Mouse (Mus musculus): ENCODE results near the gene Gps2. TPM values are rescaled to one million over a fixed set of nuclear protein-coding genes. Genes with fewer than 3 reads are reported as not detected.

Gps2 gene
- total RNA-seq (2012; rRNA removed) (29.4 and 35.9 TPM in 2 replicates), total RNA-seq (2014; rRNA removed) (25.0 and 27.4 TPM in 2 replicates), polyA plus RNA-seq (2012; ENCODE audit: insufficient read length, low read depth) (69.2 and 73.6 TPM in 2 replicates)

DNA sequence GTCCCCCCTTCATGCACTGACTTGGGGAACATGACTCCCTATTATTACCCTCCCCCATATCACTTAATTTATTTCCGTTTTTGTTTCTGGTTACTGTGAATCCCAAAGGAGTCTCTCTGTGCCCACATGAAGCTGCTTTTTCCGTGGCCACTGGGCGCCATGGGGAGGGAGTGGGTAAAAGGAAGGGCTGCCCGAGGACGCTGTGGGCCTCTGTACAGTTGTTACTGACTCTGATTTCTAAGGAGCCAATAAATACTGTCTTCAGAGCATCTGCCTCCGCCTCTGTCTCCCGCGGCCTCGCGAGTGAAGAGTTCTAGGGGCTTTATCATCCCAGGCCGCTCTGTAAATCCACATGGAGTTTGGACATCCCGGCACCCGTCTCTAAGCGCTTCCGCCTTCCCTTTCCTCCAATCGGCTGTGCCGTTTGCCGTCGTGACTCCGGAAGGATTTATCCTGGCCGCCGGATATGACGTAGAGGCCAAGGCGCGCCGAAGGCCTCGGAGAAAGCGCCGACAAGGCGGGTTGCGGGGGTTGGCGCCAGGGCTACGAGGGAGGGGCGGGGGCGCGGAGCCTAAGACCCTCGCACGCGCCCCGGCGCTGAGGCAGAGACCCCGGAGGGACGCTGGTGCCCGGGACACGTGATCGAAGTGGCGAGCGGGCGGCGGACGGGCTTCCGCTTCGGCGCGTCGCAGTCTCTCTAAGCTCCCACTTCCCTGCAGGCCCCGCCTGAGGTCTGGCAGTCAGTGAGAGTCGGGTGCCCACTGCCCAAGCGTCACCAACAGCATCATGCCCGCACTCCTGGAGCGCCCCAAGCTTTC lies at the start of gene Gps2:
Gps2 (plus strand) TSS at position 335 of the 818 bp plus-strand sequence.
- in situ Hi-C loops (cut with MboI; ENCODE audit: low pct_ligation_motif_present, low pct_unique_long_range_greater_than_20kb, low sequenced_read_pairs) (no loop called here), dilution Hi-C loops (cut with MboI; ENCODE audit: extremely low pct_ligation_motif_present, extremely low pct_unique_long_range_greater_than_20kb, low sequenced_read_pairs) (no loop called here)
- Histone ChIP-seq H3K9ac (ENCODE audit: insufficient read depth, low read depth) (peak within 1 kb of the TSS; percentile 71), H3K79me2 (replicated peaks; ENCODE audit: control insufficient read depth, extremely low read depth, insufficient read depth, poor library complexity, severe bottlenecking) (peaks cover 28% of the 10 kb centered on the region), H3K27ac (ENCODE audit: insufficient read depth, low read depth) (peak within 1 kb of the TSS; percentile 54), H3K4me3 (replicated peaks in 1 of 3; ENCODE audit: low read depth in 2 of 3, low read length in 2 of 3, poor library complexity in 1 of 3) (peak within 1 kb of the TSS; percentile 67 to 91 (median 79)), H3K36me3 (replicated peaks in 1 of 2; ENCODE audit: control insufficient read depth in 1 of 2, insufficient read depth in 1 of 2, low read length in 1 of 2) (peaks cover 82 to 92% of the 10 kb centered on the region in 2 experiments), H3K4me2 (ENCODE audit: insufficient read depth, low read depth, poor library complexity, severe bottlenecking) (peak within 1 kb of the TSS; percentile 81), H3K9me3 (replicated peaks; ENCODE audit: low read length) (no peaks in the 10 kb centered on the region), H3K4me1 (ENCODE audit: control insufficient read depth in 1 of 2, insufficient read depth in 2 of 2) (peaks cover 21 to 54% of the 10 kb centered on the region in 2 experiments), H3K27me3 (replicated peaks) (no peaks in the 10 kb centered on the region)
- peak; percentile 97 for DNase-seq (ENCODE audit: extremely low read depth)
- TF ChIP-seq SIN3A (IDR thresholded peaks at IDR 0.05; ENCODE audit: low read length) (peak; percentile 99), MAFK (IDR thresholded peaks at IDR 0.05; ENCODE audit: insufficient replicate concordance, low read length) (no peak), GABPA (IDR thresholded peaks at IDR 0.05; ENCODE audit: insufficient replicate concordance, low read depth, low read length) (peak; percentile 43; the same call in 1 of the 2 replicates), TBP (conservative IDR thresholded peaks at IDR 0.05; ENCODE audit: low read depth, low read length) (peak; percentile 71), HCFC1 (IDR thresholded peaks at IDR 0.05; ENCODE audit: low read depth, low read length) (peak; percentile 96), IRF4 (IDR thresholded peaks at IDR 0.05; ENCODE audit: low read depth, low read length) (peak; percentile 71), ZKSCAN1 (IDR thresholded peaks at IDR 0.05; ENCODE audit: borderline replicate concordance, low read depth, low read length) (no peak), RAD21 (IDR thresholded peaks at IDR 0.05; ENCODE audit: low read depth, low read length) (no peak), ETS1 (conservative IDR thresholded peaks at IDR 0.05; ENCODE audit: low read depth, low read length) (no peak), CHD2 (IDR thresholded peaks at IDR 0.05; ENCODE audit: low read length) (peak; percentile 98), BHLHE40 (IDR thresholded peaks at IDR 0.05; ENCODE audit: low read depth, low read length) (peak; percentile 74), POLR2A (IDR thresholded peaks at IDR 0.05; ENCODE audit: low read depth, low read length) (peak; percentile 86), CHD1 (IDR thresholded peaks at IDR 0.05; ENCODE audit: low read depth, low read length) (no peak), USF1 (IDR thresholded peaks at IDR 0.05; ENCODE audit: low read depth, low read length) (peak; percentile 80), UBTF (IDR thresholded peaks at IDR 0.05; ENCODE audit: low read depth, low read length) (peak; percentile 75), NELFE (IDR thresholded peaks at IDR 0.05; ENCODE audit: low read depth, low read length) (peak; percentile 78), ZC3H11A (IDR thresholded peaks at IDR 0.05; ENCODE audit: low read depth, low read length) (no peak), ELF1 (IDR thresholded peaks at IDR 0.05; ENCODE audit: low read depth, low read length) (peak; percentile 100), ZNF384 (IDR thresholded peaks at IDR 0.05; ENCODE audit: low read depth, low read length) (no peak), E2F4 (IDR thresholded peaks at IDR 0.05; ENCODE audit: insufficient replicate concordance, low read depth, low read length) (no peak; the same call in 1 of the 2 replicates), MYC (IDR thresholded peaks at IDR 0.05; ENCODE audit: low read depth, low read length) (peak; percentile 98), USF2 (conservative IDR thresholded peaks at IDR 0.05; ENCODE audit: low read depth, low read length) (peak; percentile 46; the same call in 1 of the 2 replicates), MEF2A (IDR thresholded peaks at IDR 0.05; ENCODE audit: borderline replicate concordance, low read depth, low read length) (no peak; the same call in 1 of the 2 replicates), CTCF (conservative IDR thresholded peaks at IDR 0.05 in 1 of 2, IDR thresholded peaks at IDR 0.05 in 1 of 2; ENCODE audit: low read depth in 2 of 2, low read length in 2 of 2) (no peak), MXI1 (IDR thresholded peaks at IDR 0.05; ENCODE audit: low read depth, low read length) (peak; percentile 98), NRF1 (IDR thresholded peaks at IDR 0.05; ENCODE audit: low read depth, low read length) (peak; percentile 45), JUND (conservative IDR thresholded peaks at IDR 0.05; ENCODE audit: low read depth, low read length) (no peak), RCOR1 (conservative IDR thresholded peaks at IDR 0.05; ENCODE audit: low read depth, low read length) (no peak), EP300 (IDR thresholded peaks at IDR 0.05; ENCODE audit: low read length) (no peak), SMC3 (IDR thresholded peaks at IDR 0.05; ENCODE audit: low read depth, low read length) (no peak), ZMIZ1 (IDR thresholded peaks at IDR 0.05; ENCODE audit: low read depth, low read length) (peak; percentile 93), KAT2A (IDR thresholded peaks at IDR 0.05; ENCODE audit: insufficient replicate concordance, low read length) (peak; percentile 99), PAX5 (IDR thresholded peaks at IDR 0.05; ENCODE audit: low read length) (no peak), JUN (IDR thresholded peaks at IDR 0.05; ENCODE audit: insufficient read depth, low read depth, low read length) (no peak), MAZ (IDR thresholded peaks at IDR 0.05; ENCODE audit: low read depth, low read length) (peak; percentile 81), POLR2AphosphoS2 (IDR thresholded peaks at IDR 0.05; ENCODE audit: low read depth, low read length) (peak; percentile 97), MAX (IDR thresholded peaks at IDR 0.05; ENCODE audit: low read length) (peak; percentile 90), TCF12 (IDR thresholded peaks at IDR 0.05; ENCODE audit: low read depth, low read length) (peak; percentile 68)
